Mouse (Mus musculus) G1E-ER4 (cell line): ENCODE measurements around the gene Tomm6. TPM values are rescaled to one million over a fixed set of nuclear protein-coding genes. Genes with fewer than 3 reads are reported as not detected.
A peak's percentile ranks its signal among the peaks of the same experiment; 100 is the strongest.

ENCODE experiments used
- GATA1 ChIP-seq: IDR thresholded peaks from one replicate; pipeline ENCODE4 v1.8.0; 2012; ENCODE audit warnings: low read length, inconsistent platforms
- polyA plus RNA-seq: library from polyadenylated mRNA; stranded (reverse); fragments of >175 nt; gene quantifications from 2 replicates; pipeline ENCODE4 v1.2.3, GENCODE M21; 2012

Gene Tomm6
- 246 and 348 TPM in 2 replicates for polyA plus RNA-seq

DNA sequence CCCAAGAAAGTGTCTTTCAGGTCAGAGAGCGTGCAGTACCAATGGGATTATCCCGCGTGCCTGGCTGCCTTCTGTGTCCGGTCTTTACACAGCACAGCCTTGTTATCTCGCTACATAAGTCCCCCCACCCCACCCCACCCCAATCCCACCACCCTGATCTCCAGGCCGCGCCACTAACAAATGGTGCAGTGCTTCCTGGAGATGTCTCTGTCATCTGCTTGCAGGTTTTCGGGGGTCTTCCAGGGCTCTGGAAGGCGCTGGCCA lies at the start of gene Tomm6:
Gene Tomm6 (minus strand): TSS at position 43 of the 264 bp plus-strand sequence.
- no peak for TF ChIP-seq GATA1

DNA sequence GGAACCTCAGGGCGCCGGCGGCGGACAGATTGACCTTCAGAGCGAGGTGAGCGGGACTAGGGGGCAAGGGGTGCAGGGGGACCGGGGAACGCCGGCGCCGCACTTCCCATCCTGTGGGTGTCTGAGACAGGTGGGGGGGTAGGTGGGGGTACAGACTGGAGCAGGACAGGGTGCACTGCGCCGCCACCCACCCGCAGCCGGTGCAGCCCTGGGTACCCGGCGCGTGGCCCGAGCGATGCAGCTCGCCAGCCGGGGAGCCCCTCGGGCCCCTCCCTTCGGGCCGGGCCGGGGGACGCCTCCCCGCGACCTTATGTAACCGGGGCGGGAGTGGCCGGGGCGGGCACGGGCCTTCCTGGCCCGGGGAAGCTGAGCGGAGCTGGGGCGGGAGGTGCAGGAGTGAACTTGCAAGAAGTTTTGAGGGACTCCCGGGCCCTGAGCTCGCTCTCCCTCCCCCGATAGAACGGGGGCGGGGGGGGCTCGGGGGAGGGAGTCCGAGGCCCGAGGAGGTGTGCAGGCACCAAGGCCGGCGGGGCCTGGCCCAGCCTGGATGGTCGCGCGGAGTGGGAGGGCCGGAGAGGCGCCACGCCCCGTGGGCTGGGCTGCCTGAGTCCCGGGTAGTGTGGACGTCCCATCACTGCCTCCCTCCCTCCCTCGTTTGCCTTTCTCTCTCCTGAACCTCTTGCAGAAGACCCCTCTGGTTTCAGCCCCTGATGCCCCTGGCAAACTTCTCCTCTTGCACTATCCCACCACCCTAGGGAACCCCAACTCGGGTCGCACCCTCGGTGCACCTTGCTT lies 49.3 kb upstream of the Tomm6 start:
- TF ChIP-seq GATA1, result no peak

DNA sequence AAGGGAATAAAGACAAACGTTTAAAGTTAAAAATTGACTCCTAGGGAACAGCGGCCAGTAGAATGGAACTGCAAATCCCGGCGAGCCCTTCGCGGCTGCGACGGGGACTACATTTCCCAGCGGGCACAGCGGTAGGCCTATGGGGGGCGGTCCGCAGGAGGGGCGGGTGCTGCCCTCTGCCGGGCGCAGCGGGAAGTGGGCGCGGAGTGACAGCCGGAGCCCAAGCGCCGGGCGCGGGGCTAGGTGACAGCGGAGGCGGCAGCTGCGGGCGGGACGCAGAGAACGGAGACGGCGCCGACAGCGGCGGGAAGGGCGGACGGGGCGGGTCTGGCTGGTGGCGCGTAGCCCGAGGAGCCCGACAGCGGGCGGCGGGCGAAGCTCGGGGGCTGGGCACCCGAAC lies 48.7 kb upstream of the Tomm6 start, which contains the start of gene Tfeb:
Gene Tfeb (plus strand): TSS at position 175 of the 400 bp plus-strand sequence.
- no peak for TF ChIP-seq GATA1

DNA sequence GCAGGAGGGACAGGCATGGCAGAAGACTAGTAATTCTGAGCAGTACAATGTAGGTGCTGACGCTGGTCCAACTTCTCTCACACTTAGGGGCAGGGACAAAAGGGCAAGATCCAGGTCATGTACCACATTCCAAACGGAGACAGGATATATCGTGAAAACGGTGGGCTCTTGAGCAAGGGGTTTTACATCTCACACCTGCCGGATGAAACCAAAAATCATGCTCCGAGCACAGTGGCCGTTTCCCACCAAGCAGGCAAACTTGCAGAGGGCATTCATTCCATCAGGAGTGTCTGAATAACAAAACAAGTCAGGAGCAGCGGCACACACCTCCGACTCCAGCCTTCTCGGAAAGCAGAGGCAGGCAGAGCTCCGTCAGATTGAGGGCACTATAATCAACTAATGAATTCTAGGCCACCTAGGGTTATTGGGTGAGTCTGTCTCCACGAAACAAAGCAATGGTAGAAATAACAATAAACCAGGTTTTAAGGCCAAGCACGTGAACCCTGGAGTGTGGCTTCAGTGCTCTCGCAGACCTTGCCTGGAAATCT lies 47.4 kb upstream of the Tomm6 start:
- TF ChIP-seq GATA1, result no peak

DNA sequence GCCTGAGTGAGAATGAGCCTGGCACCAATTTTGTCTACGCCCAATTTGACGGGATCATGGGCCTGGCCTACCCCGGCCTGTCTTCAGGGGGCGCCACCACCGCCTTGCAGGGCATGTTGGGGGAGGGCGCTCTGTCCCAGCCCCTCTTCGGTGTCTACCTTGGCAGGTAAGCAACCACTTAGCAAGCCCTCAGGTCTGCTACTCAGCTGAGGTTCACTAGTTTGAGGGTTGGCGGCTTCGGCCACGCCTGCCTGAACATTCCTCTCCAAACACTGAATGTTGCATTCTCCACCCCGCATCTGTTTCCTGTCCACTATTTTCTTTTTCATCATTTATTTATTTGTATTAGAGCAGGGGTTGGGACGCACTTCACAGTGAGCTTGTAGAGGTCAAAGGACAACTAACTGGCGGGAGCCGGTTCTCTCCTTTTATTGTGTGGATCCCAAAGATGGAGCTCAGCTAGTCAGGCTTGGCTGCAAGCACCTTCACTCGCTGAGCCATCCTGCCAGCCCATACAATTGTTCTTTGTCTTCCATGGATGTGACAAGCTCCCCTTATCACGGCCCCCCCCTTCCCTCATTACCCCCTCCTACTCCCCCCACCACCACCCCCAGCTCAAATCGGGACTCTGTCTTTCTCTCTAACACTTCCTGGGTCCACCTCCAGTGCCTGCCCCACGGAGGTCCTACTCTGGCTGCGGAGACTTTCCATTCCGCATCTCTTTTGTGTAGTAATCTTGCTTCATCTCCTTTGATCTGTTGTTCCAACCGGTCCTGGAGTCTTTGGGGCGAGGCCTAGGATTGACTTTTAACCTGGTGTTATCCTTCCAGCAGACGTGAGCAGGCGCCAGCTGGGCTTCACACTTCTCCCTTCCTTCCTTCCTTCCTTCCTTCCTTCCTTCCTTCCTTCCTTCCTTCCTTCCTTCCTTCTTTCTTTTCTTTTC lies 42.7 kb upstream of the Tomm6 start:
- TF ChIP-seq GATA1, result no peak

DNA sequence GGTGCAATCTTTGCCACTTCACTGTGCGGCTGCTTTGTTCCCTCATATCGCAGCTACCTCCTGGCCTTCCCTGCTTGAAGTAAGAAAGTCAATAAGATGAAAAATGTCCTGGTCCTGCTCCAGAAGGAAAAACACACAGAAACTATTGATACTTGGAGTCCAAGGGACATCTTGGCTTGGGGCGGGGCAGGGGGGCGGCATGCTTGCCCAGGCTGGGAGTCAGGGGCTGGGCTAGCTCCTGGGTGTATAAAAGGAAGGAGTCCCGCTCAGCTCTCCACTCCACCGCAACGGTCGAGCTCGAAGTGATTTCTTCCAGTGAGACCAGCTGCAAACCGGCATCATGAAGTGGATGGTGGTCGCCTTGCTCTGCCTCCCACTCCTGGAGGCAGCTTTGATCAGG lies 38.4 kb upstream of the Tomm6 start, which contains the start of gene Pgc:
Gene Pgc (plus strand): TSS at position 277 of the 400 bp plus-strand sequence.
- TF ChIP-seq GATA1, result no peak

DNA sequence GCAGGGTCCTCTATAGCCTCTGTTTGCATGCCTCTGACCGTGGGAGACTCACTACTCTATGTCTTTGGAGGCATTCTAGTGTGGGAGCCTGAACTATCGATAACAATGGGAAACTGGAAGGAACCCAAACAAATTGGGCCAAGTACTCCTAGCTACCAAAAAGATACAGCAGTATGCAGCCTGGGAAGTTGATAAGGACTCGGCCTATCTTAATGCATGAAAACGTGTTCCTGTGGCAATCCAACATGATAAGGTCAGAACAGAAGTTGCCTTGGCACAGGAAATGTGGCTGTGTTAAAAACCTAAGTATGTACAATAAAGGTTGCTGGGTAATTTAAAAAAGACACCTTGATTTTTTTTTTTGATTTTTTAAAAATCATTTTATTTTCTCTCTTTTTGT lies 33.0 kb upstream of the Tomm6 start:
- peak; percentile 35 for TF ChIP-seq GATA1

DNA sequence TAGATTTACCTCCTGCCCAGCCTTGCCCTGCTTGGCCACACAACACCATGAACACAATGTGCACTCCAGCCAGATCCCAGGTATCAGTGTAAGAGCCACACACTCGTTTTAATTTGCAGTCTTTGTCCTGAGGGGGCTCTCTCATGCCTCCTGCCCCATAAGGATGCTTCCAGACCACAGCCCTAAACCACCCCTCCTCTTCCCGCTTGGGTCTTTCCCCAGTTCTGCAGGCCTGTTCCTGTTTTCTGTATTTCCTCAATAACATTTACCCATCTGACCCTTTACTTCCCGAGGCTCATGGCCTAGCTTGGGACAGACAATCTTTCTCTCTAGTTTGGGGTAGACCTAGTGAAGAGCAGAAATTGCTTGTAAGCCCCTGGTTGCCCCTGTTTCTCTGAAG lies 26.9 kb upstream of the Tomm6 start:
- TF ChIP-seq GATA1, result no peak

DNA sequence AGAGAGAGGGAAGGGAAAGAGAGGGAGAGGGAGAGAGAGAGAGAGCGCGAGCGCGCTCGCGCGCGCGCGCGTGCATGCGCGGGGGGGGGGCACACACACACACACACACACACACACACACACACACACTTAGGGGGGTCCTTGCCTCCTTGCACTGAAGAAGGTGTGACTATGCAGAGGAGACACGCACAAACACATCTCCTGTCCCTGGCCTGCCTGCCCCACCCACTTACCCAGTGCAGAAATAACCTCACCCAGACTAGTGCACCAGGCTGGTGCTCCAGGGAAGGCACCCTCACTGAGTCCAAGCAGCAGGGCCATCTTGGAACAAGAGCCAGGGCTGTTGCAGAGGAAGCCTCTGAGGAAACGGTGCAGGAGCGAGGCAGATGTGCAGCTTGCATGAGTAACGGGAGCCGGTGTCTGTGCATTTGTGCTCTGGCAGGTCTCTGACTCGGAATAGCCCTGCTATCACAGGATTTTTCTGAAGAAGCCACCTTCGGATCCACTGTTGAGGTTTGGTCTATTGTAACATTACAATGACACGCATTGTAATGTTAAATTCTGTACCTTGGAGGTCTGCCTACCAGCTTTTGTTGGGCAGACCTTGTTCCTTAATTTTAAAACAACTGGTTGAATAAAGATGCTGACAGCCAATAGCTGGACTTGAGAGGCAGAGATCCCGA lies 24.8 kb upstream of the Tomm6 start:
- TF ChIP-seq GATA1, result no peak

DNA sequence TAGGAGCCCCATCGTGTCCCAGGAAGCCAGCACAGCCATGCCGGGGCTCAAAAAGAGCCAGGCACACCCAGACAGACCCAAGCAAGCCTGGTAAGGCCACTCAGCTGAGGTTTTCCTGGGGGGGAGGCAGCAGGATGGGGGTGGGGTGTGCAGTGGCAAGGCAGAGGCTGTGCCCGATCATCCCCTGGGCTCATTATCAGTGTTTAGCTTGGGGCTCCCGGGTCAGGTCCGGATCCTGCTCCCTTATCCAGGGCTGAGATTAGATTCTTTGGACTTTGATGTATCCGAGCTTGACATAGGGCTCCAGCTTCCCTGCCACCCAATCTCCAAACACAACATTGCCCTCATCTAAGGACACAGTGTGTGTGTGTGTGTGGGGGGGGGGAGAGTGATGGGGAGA lies 23.7 kb upstream of the Tomm6 start:
- TF ChIP-seq GATA1, result no peak

DNA sequence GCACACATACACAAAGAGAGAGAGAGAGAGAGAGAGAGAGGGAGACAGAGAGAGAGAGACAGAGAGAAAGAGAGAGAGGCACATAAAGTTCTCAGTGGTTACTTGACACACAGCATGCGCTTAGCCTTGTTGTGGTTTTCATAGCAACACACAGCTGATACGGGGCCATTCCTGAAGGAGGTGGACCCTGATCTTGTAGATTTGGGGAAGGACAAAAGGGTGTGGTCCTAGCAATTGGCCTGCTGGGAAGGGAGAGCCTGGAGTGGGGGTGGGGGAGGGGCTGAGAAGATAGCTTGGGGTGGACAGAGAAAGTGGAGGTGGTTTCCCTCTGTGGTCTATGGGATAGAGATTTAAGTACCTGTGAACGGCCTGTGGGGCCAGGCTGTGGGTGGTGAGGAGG lies 21.9 kb upstream of the Tomm6 start:
- TF ChIP-seq GATA1, result no peak

DNA sequence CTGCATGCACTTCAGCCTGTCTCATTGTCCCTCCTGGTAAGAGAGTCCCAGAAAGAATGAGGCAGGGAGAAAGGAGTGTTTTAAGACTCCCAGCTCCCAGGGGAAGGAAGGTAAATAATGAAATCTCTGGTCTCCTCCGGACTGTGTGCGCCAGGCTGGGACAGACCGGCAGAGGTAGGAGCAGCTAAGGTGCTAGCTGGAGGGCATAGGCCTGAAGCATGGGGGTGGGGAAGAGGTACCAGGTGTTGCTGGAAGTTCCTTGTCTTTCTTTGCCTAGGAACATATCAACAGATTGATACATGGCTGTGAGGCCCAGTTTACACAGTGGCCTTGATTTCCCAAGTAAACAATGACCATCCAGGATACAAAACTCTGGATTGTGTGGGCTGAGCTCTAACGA lies 20.8 kb upstream of the Tomm6 start:
- no peak for TF ChIP-seq GATA1

DNA sequence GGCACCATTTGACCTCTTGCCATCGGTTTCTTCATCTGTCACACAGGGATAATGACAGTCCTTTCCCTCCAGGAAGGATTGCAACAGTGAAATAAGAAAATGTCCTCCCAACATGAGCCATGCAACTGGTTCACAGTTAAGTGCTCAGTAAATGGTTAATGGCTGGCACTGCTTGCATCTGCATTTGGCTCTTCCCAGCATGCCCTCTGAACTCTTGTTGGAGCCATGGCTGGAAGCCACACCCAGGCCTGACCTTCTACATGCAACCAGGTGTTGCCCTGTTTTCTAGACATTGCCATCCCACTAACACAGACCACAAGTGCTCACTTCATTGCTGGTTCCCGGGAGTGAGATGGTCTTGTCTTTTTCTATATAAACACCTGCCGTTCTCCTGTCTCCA lies 19.8 kb upstream of the Tomm6 start:
- TF ChIP-seq GATA1, result no peak

DNA sequence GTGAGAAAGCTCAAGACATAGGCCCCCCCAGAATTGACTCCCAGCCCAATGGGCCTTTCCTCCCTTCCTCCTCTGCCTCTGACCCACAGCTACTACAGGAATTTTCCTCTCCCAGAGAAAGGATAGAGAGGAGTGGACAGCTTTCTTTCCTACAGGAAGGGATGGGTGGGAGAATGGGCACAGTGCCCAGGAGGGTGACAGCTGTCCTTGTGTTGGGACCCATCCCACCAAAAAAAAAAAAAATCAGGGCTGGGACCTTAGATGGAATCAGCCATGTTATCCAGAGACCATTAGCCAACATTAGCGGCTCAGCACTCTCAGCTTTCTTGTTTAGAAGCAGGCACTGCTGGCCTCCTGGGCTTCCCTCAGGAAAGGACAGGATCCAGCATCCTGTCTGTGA lies 18.0 kb upstream of the Tomm6 start:
- no peak for TF ChIP-seq GATA1

DNA sequence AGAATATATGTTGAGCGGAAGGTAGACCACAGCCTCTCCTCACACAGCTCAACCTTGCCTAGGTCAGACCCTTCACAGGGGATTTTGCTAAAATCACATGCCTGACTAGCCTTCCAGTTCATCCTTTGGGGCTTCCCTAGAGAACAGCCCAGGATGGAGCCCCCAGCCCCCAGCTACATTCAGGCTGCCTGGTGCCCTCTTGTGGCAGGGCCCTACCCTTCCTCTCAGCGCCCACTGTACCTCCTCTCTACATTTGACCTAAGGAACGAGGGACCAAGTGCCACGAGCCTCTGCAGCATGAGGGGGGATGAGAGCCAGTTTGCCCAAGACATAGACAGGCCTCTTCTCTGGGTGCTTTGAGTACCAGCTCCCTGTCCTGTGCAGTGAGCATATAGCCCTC lies 16.5 kb upstream of the Tomm6 start:
- TF ChIP-seq GATA1, result no peak

DNA sequence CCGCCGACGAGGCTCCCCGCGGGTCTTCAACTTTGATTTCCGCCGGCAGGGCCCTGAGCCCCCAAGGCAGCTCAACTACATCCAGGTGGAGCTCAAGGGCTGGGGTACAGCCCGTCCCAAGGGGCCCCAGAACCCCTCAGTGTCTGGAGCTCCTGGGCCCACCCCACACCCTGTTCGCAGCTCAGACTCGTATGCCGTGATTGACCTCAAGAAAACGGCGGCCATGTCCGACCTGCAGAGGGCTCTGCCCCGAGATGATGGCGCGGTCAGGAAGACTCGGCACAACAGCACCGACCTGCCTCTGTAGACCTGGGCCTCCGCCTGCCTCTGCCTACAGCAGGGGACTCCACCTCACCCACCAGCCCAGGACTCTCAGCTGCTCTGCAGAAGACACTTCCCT lies 15.4 kb upstream of the Tomm6 start:
- TF ChIP-seq GATA1, result no peak
